Mouse (Mus musculus) megakaryocyte-erythroid progenitor cell, adult 5-6 weeks (primary cell): ENCODE data around the gene Apoh. TPM values are rescaled to one million over a fixed set of nuclear protein-coding genes. Genes with fewer than 3 reads are reported as not detected.

Experiments used
- ATAC-seq: replicated peaks from 2 replicates; pipeline ENCODE4 v1.8.0; 2016; ENCODE audit warnings: mild to moderate bottlenecking, inconsistent platforms; ENCODE audit not compliant: severe bottlenecking, poor library complexity, low FRiP score, low TSS enrichment
- total RNA-seq, 2 experiments: library from RNA; stranded (forward) in 1 of 2; stranded (reverse) in 1 of 2; fragments of 200-1000, 215-1000 nt in 1 of 2; fragments of >200 nt in 1 of 2; fragmentation: Nextera tagmentation in 1 of 2; gene quantifications; 2 replicates each; pipeline ENCODE4 v1.2.3; 2014 to 2017

Apoh gene
- total RNA-seq, 2 experiments from 2014 or later, result not detected

GRCm38 (mm10) chr11:108426086-108426485 lies 82.9 kb downstream of the Apoh start:
- ATAC-seq, result no peak

- no peak for ATAC-seq
Observed at GRCm38 (mm10) chr11:108427191-108427590, 84.0 kb downstream of the Apoh start.

GRCm38 (mm10) chr11:108429076-108429475 lies 85.9 kb downstream of the Apoh start:
- ATAC-seq, result no peak

GRCm38 (mm10) chr11:108443893-108444563 lies 100.9 kb downstream of the Apoh start:
- ATAC-seq, result no peak

GRCm38 (mm10) chr11:108447148-108447547 lies 104.0 kb downstream of the Apoh start:
- peak; percentile 86 for ATAC-seq

- peak; percentile 81 for ATAC-seq
Observed at GRCm38 (mm10) chr11:108449811-108450210, 106.7 kb downstream of the Apoh start.

GRCm38 (mm10) chr11:108459599-108459998 lies 116.4 kb downstream of the Apoh start:
- ATAC-seq, result no peak

Other genes starting within 250 kb of the Apoh start
- 9.6 and 11.4 TPM in 2 replicates for gene Prkca, start 574 bp downstream of the Apoh start, total RNA-seq (2014; fragmentation: Nextera tagmentation)
- 4.9 and 8.2 TPM in 2 replicates for gene Prkca, start 574 bp downstream of the Apoh start, total RNA-seq (2017)
- gene Cep112, start 81.8 kb downstream of the Apoh start, total RNA-seq (2014; fragmentation: Nextera tagmentation), result 0.11 TPM in 1 of 2 replicates, not detected in the other
- 0.69 TPM in 1 of 2 replicates, not detected in the other for gene Cep112, start 81.8 kb downstream of the Apoh start, total RNA-seq (2017)